Mouse (Mus musculus): ENCODE measurements around the gene Tmcc2. TPM values are rescaled to one million over a fixed set of nuclear protein-coding genes. Genes with fewer than 3 reads are reported as not detected.
"Not testable (repeated sequence)": the region's sequence is repeated elsewhere in the genome, so short reads cannot be mapped to it uniquely, and the experiment has no call there.

The Tmcc2 gene
- total and polyA plus RNA-seq, 3 experiments: 0.14 to 0.34 TPM; not detected in 1

DNA sequence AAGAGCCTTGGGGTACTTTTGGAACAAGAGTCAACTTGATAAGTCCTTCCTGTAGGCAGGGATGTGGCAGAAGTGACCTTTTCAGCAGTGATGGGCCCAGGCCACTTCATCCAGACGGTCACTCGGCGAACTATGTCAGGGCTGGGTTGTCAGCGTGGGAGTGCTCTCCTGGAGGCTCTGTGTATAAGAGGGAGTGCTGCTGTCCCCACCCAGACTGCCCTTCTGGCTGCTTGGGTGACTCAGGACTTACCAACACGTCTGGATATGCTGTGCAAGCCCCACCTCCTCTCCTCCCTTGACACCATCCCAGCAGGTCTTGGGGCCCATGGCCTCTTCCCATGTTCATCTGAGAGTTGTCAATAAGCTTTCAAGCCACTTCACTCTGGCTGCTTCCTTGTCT is 37.7 kb downstream of the Tmcc2 start:
- in situ Hi-C loops (cut with MboI; ENCODE audit: low pct_ligation_motif_present, low pct_unique_long_range_greater_than_20kb, low sequenced_read_pairs): loop anchor here (5.0 kb wide), 1 partner anchor 36 kb away; the partner anchor contains the start of gene Nuak2

DNA sequence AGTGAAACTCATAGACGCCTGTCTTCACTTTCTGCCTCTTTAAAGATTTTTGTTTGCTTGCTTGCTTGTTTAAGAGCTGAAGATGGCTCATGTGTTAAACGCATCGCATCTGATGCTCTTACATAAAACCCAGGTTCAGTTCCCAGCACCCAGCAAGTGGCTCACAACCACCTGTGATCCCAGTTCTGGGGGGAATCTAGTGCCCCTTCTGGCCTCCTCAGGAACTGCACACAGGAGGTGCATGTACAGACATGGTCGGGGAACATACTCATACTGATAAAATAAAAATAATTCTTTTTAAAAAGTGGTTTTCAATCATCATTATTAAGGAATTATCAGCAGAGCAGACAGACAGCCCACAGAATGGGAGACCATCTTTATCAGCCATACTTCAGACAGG is 40.0 kb downstream of the Tmcc2 start:
- Histone ChIP-seq H3K9me3 (replicated peaks; ENCODE audit: low read length) (peaks cover 12% of the 10 kb centered on the region), H3K4me2 (ENCODE audit: insufficient read depth, low read depth, poor library complexity, severe bottlenecking) (no peak overlapping the region), H3K4me3 (replicated peaks in 1 of 3; ENCODE audit: low read depth in 2 of 3, low read length in 2 of 3, poor library complexity in 1 of 3) (no peak overlapping the region), H3K27me3 (replicated peaks) (no peaks in the 10 kb centered on the region), H3K9ac (ENCODE audit: insufficient read depth, low read depth) (no peak overlapping the region), H3K4me1 (ENCODE audit: control insufficient read depth in 1 of 2, insufficient read depth in 2 of 2) (peaks cover 0 to 7% of the 10 kb centered on the region in 2 experiments; a peak in 2 of 4 replicates), H3K36me3 (replicated peaks in 1 of 2; ENCODE audit: control insufficient read depth in 1 of 2, insufficient read depth in 1 of 2, low read length in 1 of 2) (peaks cover 0 to 52% of the 10 kb centered on the region in 2 experiments), H3K79me2 (replicated peaks; ENCODE audit: control insufficient read depth, extremely low read depth, insufficient read depth, poor library complexity, severe bottlenecking) (no peaks in the 10 kb centered on the region), H3K27ac (ENCODE audit: insufficient read depth, low read depth) (no peak overlapping the region)
- dilution Hi-C loops (cut with MboI; ENCODE audit: extremely low pct_ligation_motif_present, extremely low pct_unique_long_range_greater_than_20kb, low sequenced_read_pairs) (no loop called here), in situ Hi-C loops (cut with MboI; ENCODE audit: low pct_ligation_motif_present, low pct_unique_long_range_greater_than_20kb, low sequenced_read_pairs) (loop anchor here (5.0 kb wide), 1 partner anchor 34 kb away; the partner anchor contains the start of gene Nuak2)
- TF ChIP-seq BHLHE40 (IDR thresholded peaks at IDR 0.05; ENCODE audit: low read depth, low read length): no peak
- no peak for DNase-seq (ENCODE audit: extremely low read depth)

More for the DNA sequence above, 37.7 kb downstream of the Tmcc2 start:
- no peak overlapping the region for H3K4me3 ChIP-seq (replicated peaks in 1 of 3; ENCODE audit: low read depth in 2 of 3, low read length in 2 of 3, poor library complexity in 1 of 3)
- H3K9ac ChIP-seq (ENCODE audit: insufficient read depth, low read depth): no peak overlapping the region
- H3K27me3 ChIP-seq (replicated peaks): no peaks in the 10 kb centered on the region
- H3K27ac ChIP-seq (ENCODE audit: insufficient read depth, low read depth): no peak overlapping the region
- H3K4me1 ChIP-seq (ENCODE audit: control insufficient read depth in 1 of 2, insufficient read depth in 2 of 2): no peaks in the 10 kb centered on the region; a peak in 1 of 4 replicates
- H3K9me3 ChIP-seq (replicated peaks; ENCODE audit: low read length): peaks cover 12% of the 10 kb centered on the region
- H3K4me2 ChIP-seq (ENCODE audit: insufficient read depth, low read depth, poor library complexity, severe bottlenecking): no peak overlapping the region
- no peak for DNase-seq (ENCODE audit: extremely low read depth)
- TF ChIP-seq UBTF (IDR thresholded peaks at IDR 0.05; ENCODE audit: low read depth, low read length) (no peak), IRF4 (IDR thresholded peaks at IDR 0.05; ENCODE audit: low read depth, low read length) (no peak), MYC (IDR thresholded peaks at IDR 0.05; ENCODE audit: low read depth, low read length) (no peak), EP300 (IDR thresholded peaks at IDR 0.05; ENCODE audit: low read length) (no peak), ETS1 (conservative IDR thresholded peaks at IDR 0.05; ENCODE audit: low read depth, low read length) (no peak), RCOR1 (conservative IDR thresholded peaks at IDR 0.05; ENCODE audit: low read depth, low read length) (no peak), GABPA (IDR thresholded peaks at IDR 0.05; ENCODE audit: insufficient replicate concordance, low read depth, low read length) (no peak), POLR2AphosphoS2 (IDR thresholded peaks at IDR 0.05; ENCODE audit: low read depth, low read length) (no peak), MXI1 (IDR thresholded peaks at IDR 0.05; ENCODE audit: low read depth, low read length) (no peak), USF1 (IDR thresholded peaks at IDR 0.05; ENCODE audit: low read depth, low read length) (no peak), ELF1 (IDR thresholded peaks at IDR 0.05; ENCODE audit: low read depth, low read length) (no peak), CHD2 (IDR thresholded peaks at IDR 0.05; ENCODE audit: low read length) (no peak), JUN (IDR thresholded peaks at IDR 0.05; ENCODE audit: insufficient read depth, low read depth, low read length) (no peak), BHLHE40 (IDR thresholded peaks at IDR 0.05; ENCODE audit: low read depth, low read length) (no peak), USF2 (conservative IDR thresholded peaks at IDR 0.05; ENCODE audit: low read depth, low read length) (no peak), SMC3 (IDR thresholded peaks at IDR 0.05; ENCODE audit: low read depth, low read length) (no peak)
- dilution Hi-C loops (cut with MboI; ENCODE audit: extremely low pct_ligation_motif_present, extremely low pct_unique_long_range_greater_than_20kb, low sequenced_read_pairs): no loop called here
- H3K79me2 ChIP-seq (replicated peaks; ENCODE audit: control insufficient read depth, extremely low read depth, insufficient read depth, poor library complexity, severe bottlenecking): no peaks in the 10 kb centered on the region
- H3K36me3 ChIP-seq (replicated peaks in 1 of 2; ENCODE audit: control insufficient read depth in 1 of 2, insufficient read depth in 1 of 2, low read length in 1 of 2): peaks cover 0 to 31% of the 10 kb centered on the region in 2 experiments

DNA sequence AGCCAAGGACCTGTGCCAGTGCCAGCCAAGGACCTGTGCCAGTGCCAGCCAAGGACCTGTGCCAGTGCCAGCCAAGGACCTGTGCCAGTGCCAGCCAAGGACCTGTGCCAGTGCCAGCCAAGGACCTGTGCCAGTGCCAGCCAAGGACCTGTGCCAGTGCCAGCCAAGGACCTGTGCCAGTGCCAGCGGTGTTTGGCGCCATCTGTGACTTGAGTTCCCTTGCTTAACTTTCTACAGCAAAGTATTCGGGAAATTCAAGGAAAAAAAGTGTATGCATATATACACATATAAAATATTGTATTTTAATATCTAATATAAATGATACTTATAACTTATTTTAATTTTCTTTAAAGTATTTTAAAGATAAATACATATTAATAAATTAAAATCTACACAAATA is 41.5 kb downstream of the Tmcc2 start:
- H3K79me2 ChIP-seq (replicated peaks; ENCODE audit: control insufficient read depth, extremely low read depth, insufficient read depth, poor library complexity, severe bottlenecking); H3K27ac ChIP-seq (ENCODE audit: insufficient read depth, low read depth); in situ Hi-C loops (cut with MboI; ENCODE audit: low pct_ligation_motif_present, low pct_unique_long_range_greater_than_20kb, low sequenced_read_pairs); H3K4me2 ChIP-seq (ENCODE audit: insufficient read depth, low read depth, poor library complexity, severe bottlenecking); dilution Hi-C loops (cut with MboI; ENCODE audit: extremely low pct_ligation_motif_present, extremely low pct_unique_long_range_greater_than_20kb, low sequenced_read_pairs); H3K27me3 ChIP-seq (replicated peaks); DNase-seq (ENCODE audit: extremely low read depth); H3K9ac ChIP-seq (ENCODE audit: insufficient read depth, low read depth); H3K4me3 ChIP-seq (replicated peaks in 1 of 3; ENCODE audit: low read depth in 2 of 3, low read length in 2 of 3, poor library complexity in 1 of 3): not testable (repeated sequence)
- peaks cover 12% of the 10 kb centered on the region for H3K9me3 ChIP-seq (replicated peaks; ENCODE audit: low read length)
- H3K36me3 ChIP-seq (replicated peaks in 1 of 2; ENCODE audit: control insufficient read depth in 1 of 2, insufficient read depth in 1 of 2, low read length in 1 of 2): peaks cover 6 to 66% of the 10 kb centered on the region in 2 experiments
- H3K4me1 ChIP-seq (ENCODE audit: control insufficient read depth in 1 of 2, insufficient read depth in 2 of 2): peaks cover 0 to 22% of the 10 kb centered on the region in 2 experiments; a peak in 2 of 4 replicates

- H3K9me3 ChIP-seq (replicated peaks; ENCODE audit: low read length): peaks cover 12% of the 10 kb centered on the region
- H3K27me3 ChIP-seq (replicated peaks); in situ Hi-C loops (cut with MboI; ENCODE audit: low pct_ligation_motif_present, low pct_unique_long_range_greater_than_20kb, low sequenced_read_pairs); H3K27ac ChIP-seq (ENCODE audit: insufficient read depth, low read depth); DNase-seq (ENCODE audit: extremely low read depth); H3K4me2 ChIP-seq (ENCODE audit: insufficient read depth, low read depth, poor library complexity, severe bottlenecking); H3K4me3 ChIP-seq (replicated peaks in 1 of 3; ENCODE audit: low read depth in 2 of 3, low read length in 2 of 3, poor library complexity in 1 of 3); H3K79me2 ChIP-seq (replicated peaks; ENCODE audit: control insufficient read depth, extremely low read depth, insufficient read depth, poor library complexity, severe bottlenecking); H3K9ac ChIP-seq (ENCODE audit: insufficient read depth, low read depth); dilution Hi-C loops (cut with MboI; ENCODE audit: extremely low pct_ligation_motif_present, extremely low pct_unique_long_range_greater_than_20kb, low sequenced_read_pairs): not testable (repeated sequence)
- H3K4me1 ChIP-seq (ENCODE audit: control insufficient read depth in 1 of 2, insufficient read depth in 2 of 2): peaks cover 0 to 27% of the 10 kb centered on the region in 2 experiments; a peak in 2 of 4 replicates
- peaks cover 9 to 67% of the 10 kb centered on the region in 2 experiments for H3K36me3 ChIP-seq (replicated peaks in 1 of 2; ENCODE audit: control insufficient read depth in 1 of 2, insufficient read depth in 1 of 2, low read length in 1 of 2)
These were observed 42.0 kb downstream of the Tmcc2 start for GRCm38 (mm10) chr1:132349049-132349448.

Measured in CH12.LX (cell line).